Mouse (Mus musculus) hematopoietic stem cell, adult 5-6 weeks (primary cell): ENCODE data around the gene Pih1d2. TPM values are rescaled to one million over a fixed set of nuclear protein-coding genes. Genes with fewer than 3 reads are reported as not detected.

ENCODE experiments used
- ATAC-seq, 2 experiments: fragments of 125-278 bp in 1 of 2; replicated peaks in 1 of 2; 2 replicates each; pipeline ENCODE4 v1.8.0; 2016 to 2017; ENCODE audit warnings: inconsistent platforms in 2 of 2, mild to moderate bottlenecking in 2 of 2, moderate number of reproducible peaks in 2 of 2, low read depth in 1 of 2, moderate TSS enrichment in 1 of 2; ENCODE audit not compliant: low FRiP score in 2 of 2, poor library complexity in 2 of 2, severe bottlenecking in 2 of 2, insufficient read depth in 1 of 2, low TSS enrichment in 1 of 2
- total RNA-seq: library from RNA; stranded (forward); fragments of 172-1452, 232-1000 nt; gene quantifications from 2 replicates; pipeline ENCODE4 v1.2.3, GENCODE M21; 2017

The Pih1d2 gene
- total RNA-seq, 1 experiment from 2014 or later = 4.6 TPM

DNA sequence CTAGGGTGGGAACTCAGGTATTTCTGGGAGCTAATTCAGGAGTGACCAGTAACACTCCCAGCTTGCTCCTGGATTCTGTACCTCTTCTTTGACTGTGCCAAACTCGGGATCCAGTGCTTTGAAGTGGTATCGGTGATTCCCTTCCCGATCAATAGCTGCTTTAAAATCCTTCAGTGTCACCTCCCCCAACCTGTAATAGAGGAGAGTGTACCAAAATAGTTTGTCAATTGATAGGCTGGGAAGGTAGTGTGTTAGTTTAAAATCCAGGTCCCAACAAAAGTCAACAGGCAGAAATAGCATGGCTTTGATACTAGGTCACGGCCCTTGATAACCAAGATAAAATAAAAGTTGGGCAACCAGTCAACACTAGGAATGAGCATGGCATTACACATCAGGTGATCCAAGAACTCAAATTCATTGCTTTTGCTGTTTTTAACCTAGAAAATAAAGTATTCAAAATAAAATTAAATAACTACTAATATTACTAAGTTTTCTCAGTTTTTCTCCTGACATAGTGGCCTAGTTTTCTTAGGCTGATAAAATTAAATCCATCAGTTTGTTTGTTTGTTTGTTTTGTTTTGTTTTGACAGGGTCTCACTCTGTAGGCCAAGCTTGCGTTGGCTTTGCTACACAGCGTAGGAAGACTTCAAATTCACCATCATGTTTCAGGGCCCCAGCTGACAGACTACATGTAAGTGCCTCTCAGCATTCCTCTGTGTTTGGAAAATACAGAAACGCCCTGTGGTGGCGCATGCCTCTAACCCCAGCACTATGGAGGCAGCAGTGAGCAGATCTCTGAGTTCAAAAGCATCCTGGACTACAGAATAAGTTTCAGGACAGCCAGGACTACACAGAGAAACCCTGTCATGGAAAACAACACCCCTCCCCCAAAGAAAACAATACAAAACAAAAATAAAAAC, 50.7 kb downstream of the Pih1d2 start:
- no peak for ATAC-seq

DNA sequence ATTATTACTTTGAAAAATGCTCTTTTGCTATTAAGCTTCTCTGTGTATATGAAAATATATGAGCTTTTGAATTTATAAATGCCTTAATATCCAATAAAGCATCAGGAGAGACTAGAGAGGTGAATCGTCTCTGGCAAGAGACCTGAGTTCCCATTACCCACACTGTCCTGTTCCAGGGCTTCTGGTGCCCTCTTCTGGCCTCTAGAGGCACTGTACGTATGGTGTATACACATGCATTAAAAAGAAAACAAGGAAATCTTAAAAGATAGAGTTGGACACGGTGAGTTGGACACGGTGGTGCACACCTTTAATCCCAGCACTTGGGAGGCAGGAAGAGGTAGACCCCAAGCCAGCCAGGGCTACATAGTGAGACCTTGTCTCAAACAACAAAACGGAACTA, 53.6 kb downstream of the Pih1d2 start:
- peak; percentile 86 for ATAC-seq

Other genes with a start within 250 kb of the Pih1d2 start
- gene Plet1, start 122.8 kb upstream of the Pih1d2 start, total RNA-seq = not detected in 2 replicates
- 91.9 and 128 TPM in 2 replicates for gene Pts, start 88.6 kb upstream of the Pih1d2 start, total RNA-seq
- gene Il18, start 62.5 kb upstream of the Pih1d2 start, total RNA-seq = 29.5 and 36.7 TPM in 2 replicates
- 3.8 and 4.4 TPM in 2 replicates for gene Bco2, start 62.1 kb upstream of the Pih1d2 start, total RNA-seq
- not detected in 2 replicates for gene Tex12, start 56.0 kb upstream of the Pih1d2 start, total RNA-seq
- 142 and 154 TPM in 2 replicates for gene Sdhd, start 13.5 kb upstream of the Pih1d2 start, total RNA-seq
- 123 and 162 TPM in 2 replicates for gene Timm8b, start 13.4 kb upstream of the Pih1d2 start, total RNA-seq
- gene Nkapd1, start 143 bp downstream of the Pih1d2 start, total RNA-seq = 43.5 and 73.0 TPM in 2 replicates
- gene Dlat, start 42.5 kb downstream of the Pih1d2 start, total RNA-seq = 30.7 and 33.5 TPM in 2 replicates
- gene Dixdc1, start 122.2 kb downstream of the Pih1d2 start, total RNA-seq = 0.99 and 2.3 TPM in 2 replicates
- not detected in 2 replicates for gene 2310030G06Rik, start 129.2 kb downstream of the Pih1d2 start, total RNA-seq
- 0.84 TPM in 1 of 2 replicates, not detected in the other for gene Cryab, start 134.0 kb downstream of the Pih1d2 start, total RNA-seq
- not detected in 2 replicates for gene Hspb2, start 135.0 kb downstream of the Pih1d2 start, total RNA-seq
- 8.8 and 8.9 TPM in 2 replicates for gene Fdxacb1, start 150.9 kb downstream of the Pih1d2 start, total RNA-seq
- gene Alg9, start 157.7 kb downstream of the Pih1d2 start, total RNA-seq = 18.0 and 18.2 TPM in 2 replicates
- gene 1110032A03Rik, start 158.2 kb downstream of the Pih1d2 start, total RNA-seq = 22.5 and 37.0 TPM in 2 replicates
- gene Ppp2r1b, start 228.0 kb downstream of the Pih1d2 start, total RNA-seq = 38.7 and 40.3 TPM in 2 replicates